Mouse (Mus musculus) lung, postnatal 25 days (tissue): Measurements from ENCODE around the gene Myo18b.

Source experiments
- DNase-seq: peaks from one replicate; pipeline ENCODE4 v3.0.0; 2022; ENCODE audit warnings: low spot score

The Myo18b gene

GRCm38 (mm10) chr5:112747306-112747930 lies 148.7 kb downstream of the Myo18b start:
- no peak for DNase-seq

DNA sequence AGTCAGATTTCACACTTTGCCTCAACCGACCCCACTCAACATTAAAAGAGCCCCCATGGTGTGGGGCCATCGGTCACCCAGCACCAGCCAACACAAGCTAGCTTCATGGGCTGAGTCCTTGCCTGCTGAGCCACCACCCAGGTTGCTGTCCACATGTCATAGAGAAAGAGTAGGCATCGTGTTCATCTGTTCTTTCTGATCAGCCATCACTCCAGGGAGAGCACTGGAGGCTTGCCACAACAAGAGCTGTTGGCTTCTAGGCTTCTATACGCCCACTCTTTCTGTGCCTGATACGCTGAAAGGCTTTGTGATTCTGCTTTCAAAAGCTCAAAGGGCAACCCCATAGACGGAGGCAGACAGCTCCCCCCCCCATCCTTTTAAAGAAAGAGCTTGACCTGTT lies 151.0 kb downstream of the Myo18b start:
- no peak for DNase-seq

DNA sequence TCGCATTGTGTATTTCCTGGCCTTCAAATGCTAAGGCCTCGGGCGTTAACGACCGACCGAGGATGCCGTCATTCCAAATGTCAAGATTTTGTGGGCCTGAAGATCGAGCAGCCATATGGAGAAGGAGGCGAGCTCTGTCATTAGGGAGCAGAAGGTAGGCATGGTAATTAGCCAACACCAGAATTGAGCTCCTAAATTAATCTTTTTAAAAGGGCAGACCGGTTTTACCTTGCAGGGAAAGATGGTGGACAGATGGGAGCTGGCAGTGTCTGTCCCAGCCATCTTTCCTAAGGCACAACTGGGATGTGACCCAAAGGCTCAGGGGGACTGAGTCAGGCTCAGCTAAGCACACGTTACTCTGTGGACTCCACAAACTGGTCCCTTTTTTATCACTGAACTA lies 151.6 kb downstream of the Myo18b start:
- DNase-seq = no peak

- DNase-seq = no peak
Measured at GRCm38 (mm10) chr5:112743121-112743520, 153.0 kb downstream of the Myo18b start.

- no peak for DNase-seq
Measured at GRCm38 (mm10) chr5:112740651-112741050, 155.5 kb downstream of the Myo18b start.

GRCm38 (mm10) chr5:112735040-112735439 lies 161.1 kb downstream of the Myo18b start:
- DNase-seq = no peak

GRCm38 (mm10) chr5:112730604-112731003 lies 165.6 kb downstream of the Myo18b start:
- DNase-seq = no peak

GRCm38 (mm10) chr5:112728432-112728831 lies 167.7 kb downstream of the Myo18b start:
- DNase-seq = no peak

- peak; percentile 55 for DNase-seq
Measured at GRCm38 (mm10) chr5:112718655-112719306, 177.4 kb downstream of the Myo18b start.

- DNase-seq = no peak
Measured at GRCm38 (mm10) chr5:112714679-112715446, 181.3 kb downstream of the Myo18b start.

GRCm38 (mm10) chr5:112709831-112710230 lies 186.3 kb downstream of the Myo18b start:
- no peak for DNase-seq

- DNase-seq = peak; percentile 2
Measured at GRCm38 (mm10) chr5:112708441-112708840, 187.7 kb downstream of the Myo18b start.

- DNase-seq = no peak
Measured at GRCm38 (mm10) chr5:112707478-112707877, 188.7 kb downstream of the Myo18b start.

GRCm38 (mm10) chr5:112700794-112701193 lies 195.4 kb downstream of the Myo18b start:
- no peak for DNase-seq

DNA sequence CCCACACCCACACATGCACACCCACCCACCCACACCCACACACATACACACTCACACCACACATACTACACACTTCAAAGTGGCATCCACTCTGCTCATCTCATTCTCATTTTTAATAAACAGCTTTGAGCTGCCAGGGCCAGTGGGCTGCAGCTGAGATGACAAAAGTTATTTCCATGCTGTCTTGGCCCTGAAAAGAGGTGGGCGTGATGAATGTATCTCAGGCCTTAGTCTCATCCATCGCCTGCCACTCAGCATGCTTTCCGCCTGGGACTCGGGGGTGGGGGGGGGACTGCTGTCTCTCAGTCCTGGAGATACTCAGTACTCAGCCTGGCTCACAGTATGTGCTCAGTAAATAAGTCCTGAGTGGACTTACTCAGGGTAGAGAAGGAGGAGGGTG lies 199.5 kb downstream of the Myo18b start:
- DNase-seq = no peak

DNA sequence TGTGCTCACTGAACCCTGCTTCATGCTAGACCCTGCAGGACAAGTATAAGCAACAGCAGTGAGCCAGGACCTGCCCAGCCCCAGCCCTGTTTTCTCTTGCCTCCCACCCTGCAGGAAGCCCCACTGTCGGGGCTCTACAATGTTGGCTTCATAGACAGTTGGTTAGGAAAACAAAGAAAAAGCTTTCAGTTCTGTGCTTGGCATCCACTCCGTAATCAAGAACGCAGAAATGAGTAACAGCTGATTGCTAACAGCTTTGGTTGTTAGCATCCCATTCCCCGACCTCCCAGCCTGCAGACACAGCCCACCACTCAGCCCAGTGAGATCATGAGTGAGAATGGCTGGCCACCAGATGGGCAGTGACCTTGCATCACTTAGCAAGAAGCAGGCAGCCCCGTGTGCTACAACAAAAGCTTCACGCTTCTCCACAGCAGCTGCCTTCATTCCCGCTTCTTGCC lies 200.9 kb downstream of the Myo18b start:
- no peak for DNase-seq

GRCm38 (mm10) chr5:112693286-112693849 lies 202.8 kb downstream of the Myo18b start:
- DNase-seq = no peak

DNA sequence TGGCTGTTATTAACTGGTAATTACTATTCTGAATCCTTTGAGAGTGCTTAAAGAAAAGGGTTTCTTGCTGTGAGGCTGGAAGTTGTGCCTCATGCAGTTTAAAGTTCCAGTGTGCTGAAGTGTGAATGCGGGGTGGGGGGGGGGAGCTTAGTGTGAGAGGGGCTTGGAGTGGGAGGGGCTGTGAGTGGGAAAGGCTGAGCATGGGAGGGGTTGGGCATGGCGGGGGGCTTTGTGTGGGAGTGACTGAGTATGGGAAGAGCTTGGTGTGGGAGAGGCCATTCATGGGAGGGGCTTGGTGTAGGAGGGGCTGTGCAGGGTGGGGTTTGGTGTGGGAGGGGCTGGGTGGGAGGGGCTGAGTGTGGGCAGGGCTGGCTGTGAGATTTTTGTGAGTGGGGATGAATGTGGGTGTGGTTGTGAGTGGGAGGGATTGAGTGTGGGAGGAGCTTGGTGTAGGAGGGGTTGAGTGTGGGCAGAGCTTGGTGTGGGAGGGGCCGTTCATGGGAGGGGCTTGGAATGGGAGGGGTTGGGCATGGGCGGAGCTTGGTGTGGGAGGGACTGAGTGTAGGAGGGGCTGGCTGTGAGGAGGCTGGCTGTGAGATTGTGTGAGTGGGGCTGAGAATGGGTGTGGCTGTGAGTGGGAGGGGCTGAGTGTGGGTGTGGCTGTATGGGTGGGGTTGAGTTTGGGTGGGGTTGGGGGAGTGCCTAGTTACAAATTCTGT lies 208.9 kb downstream of the Myo18b start:
- no peak for DNase-seq

- no peak for DNase-seq
Measured at GRCm38 (mm10) chr5:112686309-112687099, 209.7 kb downstream of the Myo18b start.

DNA sequence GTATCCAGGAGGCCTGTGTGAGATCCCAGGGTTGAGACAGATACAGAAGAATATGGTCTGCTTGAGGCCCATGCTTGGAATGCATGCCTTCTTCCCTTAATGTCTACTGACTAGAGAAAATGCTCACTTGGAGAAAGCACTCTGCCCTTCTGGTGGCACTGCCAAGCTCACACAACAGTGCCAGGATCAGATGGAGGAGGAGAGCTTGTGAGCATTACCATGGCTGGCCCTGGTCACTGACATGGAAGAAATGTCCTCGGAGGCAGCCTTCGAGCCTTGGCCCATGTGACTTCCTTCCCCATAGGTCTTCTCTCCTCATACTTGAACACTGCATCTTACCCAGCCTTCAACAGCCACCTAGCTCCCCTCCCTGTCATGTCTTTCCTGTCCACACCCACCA lies 216.9 kb downstream of the Myo18b start:
- no peak for DNase-seq

DNA sequence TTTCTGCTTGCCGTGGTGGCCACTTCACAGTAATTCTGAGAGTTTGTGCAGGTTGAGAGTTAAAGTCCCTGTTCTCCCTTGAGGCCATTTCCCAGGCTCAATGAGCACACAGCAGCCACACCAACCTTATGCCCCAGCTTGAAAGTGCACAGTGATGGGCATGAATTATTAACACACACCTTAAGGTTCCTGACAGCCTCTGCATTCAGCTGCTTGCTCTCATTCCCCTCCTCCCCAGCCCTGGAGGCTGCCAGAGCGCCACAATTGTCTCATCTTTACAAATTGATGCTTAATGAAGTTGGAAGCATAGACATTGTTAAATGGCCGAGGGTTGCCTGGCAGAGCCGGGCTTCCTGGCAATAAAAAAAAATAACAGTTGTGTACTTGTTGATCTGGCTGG lies 218.0 kb downstream of the Myo18b start:
- no peak for DNase-seq
